Mouse (Mus musculus): ENCODE measurements around the gene Slco4a1. TPM values are rescaled to one million over a fixed set of nuclear protein-coding genes. Genes with fewer than 3 reads are reported as not detected.

Slco4a1 gene
- 0.23 and 0.55 TPM in 2 replicates for polyA plus RNA-seq (2015; fragmentation: Nextera tagmentation; extraction: Ambion mirVana)

DNA sequence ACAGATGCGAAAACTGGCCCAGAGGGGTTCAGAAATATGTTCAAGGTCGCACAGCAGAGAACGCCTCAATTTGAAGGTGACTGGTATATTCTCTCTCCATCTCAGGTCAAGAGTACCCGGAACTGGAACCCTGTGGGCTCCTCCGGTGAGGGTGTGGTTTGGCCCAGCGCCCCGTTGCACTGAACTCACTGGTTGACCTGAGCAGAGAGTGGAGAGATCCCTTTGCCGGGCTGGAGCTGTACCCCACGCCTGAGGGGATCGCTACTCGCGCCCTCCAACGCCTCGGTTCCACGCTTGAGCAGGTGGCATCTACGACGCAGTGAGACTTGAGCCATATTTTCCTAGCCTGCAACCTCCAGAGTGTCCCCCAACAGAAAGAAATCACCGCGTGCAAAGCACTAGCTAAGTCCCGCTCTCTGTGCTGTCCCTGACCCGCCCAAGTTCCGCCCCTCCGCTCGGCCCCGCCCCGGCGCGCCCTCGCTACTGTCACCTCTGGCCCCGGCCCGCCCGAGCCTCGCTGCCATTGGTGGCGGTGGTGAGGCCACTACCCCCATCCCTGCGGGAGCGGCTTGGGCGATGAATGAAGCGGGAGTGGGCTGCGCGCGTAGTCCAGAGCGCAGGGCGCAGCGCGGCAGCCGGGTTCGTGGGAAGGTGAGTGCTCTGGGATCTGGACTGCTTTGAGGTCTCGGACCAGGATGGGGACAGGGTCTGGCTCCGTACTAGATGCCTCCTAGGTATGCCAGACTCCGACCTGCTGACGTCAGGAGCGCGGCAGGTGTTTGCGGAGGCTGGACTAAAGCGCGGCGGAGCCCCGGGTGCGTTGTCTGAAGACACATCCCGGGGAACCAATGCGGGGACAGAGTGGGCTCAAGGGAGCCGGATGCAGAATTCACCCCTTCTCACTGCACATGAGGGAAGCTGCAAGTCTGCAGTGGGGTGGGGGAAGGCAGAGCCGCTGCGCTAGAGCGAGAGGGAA lies at the start of gene Slco4a1:
Slco4a1 (plus strand) TSS at position 523 of the 976 bp plus-strand sequence.

DNA sequence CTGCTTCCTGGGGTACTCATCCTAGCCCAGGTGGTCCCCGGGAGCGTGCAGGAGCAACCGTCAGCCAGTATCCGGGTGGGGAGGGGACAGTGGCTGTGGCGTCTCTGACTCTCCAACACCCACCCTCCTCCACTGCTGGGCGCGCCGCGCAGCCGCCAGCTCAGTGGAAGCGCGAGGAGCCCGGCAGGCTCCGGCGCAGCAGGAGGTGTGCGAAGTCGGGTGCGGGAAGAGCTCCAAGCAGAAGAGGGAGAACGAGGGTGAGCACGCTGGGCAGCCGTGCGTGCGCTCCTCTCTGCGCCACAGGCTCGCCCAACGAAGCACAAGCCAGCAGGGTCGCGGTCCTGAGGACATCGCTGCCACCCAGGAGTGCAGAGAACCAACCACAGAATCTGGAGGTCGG lies 43.7 kb downstream of the Slco4a1 start, which contains the start of gene Ntsr1:
Ntsr1 (plus strand) TSS at position 236 of the 400 bp plus-strand sequence.

Other genes starting within 250 kb of the Slco4a1 start
- gene Lama5, start 230.4 kb upstream of the Slco4a1 start, polyA plus RNA-seq (2015; fragmentation: Nextera tagmentation; extraction: Ambion mirVana), result 14.1 and 15.1 TPM in 2 replicates
- gene Rps21, start 198.9 kb upstream of the Slco4a1 start, polyA plus RNA-seq (2015; fragmentation: Nextera tagmentation; extraction: Ambion mirVana), result 362 and 453 TPM in 2 replicates
- 5.7 and 6.1 TPM in 2 replicates for gene Cables2, start 182.7 kb upstream of the Slco4a1 start, polyA plus RNA-seq (2015; fragmentation: Nextera tagmentation; extraction: Ambion mirVana)
- not detected in 2 replicates for gene Rbbp8nl, start 166.4 kb upstream of the Slco4a1 start, polyA plus RNA-seq (2015; fragmentation: Nextera tagmentation; extraction: Ambion mirVana)
- gene Gata5, start 121.5 kb upstream of the Slco4a1 start, polyA plus RNA-seq (2015; fragmentation: Nextera tagmentation; extraction: Ambion mirVana), result not detected in 2 replicates
- 0.06 and 0.11 TPM in 2 replicates for gene Ntsr1, start 43.7 kb downstream of the Slco4a1 start, polyA plus RNA-seq (2015; fragmentation: Nextera tagmentation; extraction: Ambion mirVana)
- gene Mrgbp, start 125.1 kb downstream of the Slco4a1 start, polyA plus RNA-seq (2015; fragmentation: Nextera tagmentation; extraction: Ambion mirVana), result 12.4 and 12.8 TPM in 2 replicates
- 36.9 and 38.7 TPM in 2 replicates for gene Ogfr, start 133.0 kb downstream of the Slco4a1 start, polyA plus RNA-seq (2015; fragmentation: Nextera tagmentation; extraction: Ambion mirVana)
- 1.6 and 11.8 TPM in 2 replicates for gene Col9a3, start 141.5 kb downstream of the Slco4a1 start, polyA plus RNA-seq (2015; fragmentation: Nextera tagmentation; extraction: Ambion mirVana)
- gene Tcfl5, start 186.5 kb downstream of the Slco4a1 start, polyA plus RNA-seq (2015; fragmentation: Nextera tagmentation; extraction: Ambion mirVana), result 0.13 and 0.15 TPM in 2 replicates

Data from skeletal muscle tissue, postnatal 0 days (tissue).